Mouse (Mus musculus): ENCODE data around the gene Gm9837.

Gm9837 gene

DNA sequence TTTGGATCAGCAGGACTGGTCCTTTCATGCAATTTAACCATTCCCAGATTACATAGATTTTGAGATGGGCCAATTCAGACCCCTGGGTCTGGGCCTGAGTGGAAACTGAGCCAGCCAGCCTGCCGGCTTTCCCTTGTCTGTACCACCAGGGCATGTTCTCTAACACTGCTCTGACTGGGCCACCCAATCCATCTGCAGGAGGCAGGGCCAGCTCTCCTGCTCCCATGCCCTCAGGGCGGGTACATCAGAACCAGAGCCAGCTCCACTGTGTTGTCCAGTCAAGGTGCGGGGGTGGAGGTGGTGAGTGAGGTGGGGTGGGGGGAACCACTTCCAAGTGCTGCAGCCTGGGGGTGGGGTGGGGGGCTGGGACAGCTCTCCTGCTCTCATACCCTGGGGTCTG, 16.1 kb upstream of the Gm9837 start:
- DNase-seq: no peak

DNA sequence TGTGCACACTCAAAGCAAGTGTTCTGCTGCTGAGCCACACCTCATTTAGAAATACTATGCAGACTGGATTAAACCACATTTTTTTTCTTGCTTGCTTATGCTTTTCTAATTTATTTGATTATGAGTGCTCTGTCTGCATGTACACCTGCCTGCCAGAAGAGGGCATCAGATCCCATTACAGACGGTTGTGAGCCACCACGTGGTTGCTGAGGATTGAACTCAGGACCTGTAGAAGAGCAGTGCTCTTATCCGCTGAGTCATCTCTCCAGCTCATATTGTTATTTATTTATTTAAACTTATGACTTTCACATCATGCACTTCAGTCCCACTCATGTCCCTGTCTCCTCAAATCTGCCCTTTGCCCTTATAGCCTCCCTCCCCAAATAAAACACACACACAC, 15.4 kb upstream of the Gm9837 start:
- DNase-seq: no peak

GRCm38 (mm10) chr11:53483159-53483891, 13.0 kb upstream of the Gm9837 start:
- no peak for DNase-seq

DNA sequence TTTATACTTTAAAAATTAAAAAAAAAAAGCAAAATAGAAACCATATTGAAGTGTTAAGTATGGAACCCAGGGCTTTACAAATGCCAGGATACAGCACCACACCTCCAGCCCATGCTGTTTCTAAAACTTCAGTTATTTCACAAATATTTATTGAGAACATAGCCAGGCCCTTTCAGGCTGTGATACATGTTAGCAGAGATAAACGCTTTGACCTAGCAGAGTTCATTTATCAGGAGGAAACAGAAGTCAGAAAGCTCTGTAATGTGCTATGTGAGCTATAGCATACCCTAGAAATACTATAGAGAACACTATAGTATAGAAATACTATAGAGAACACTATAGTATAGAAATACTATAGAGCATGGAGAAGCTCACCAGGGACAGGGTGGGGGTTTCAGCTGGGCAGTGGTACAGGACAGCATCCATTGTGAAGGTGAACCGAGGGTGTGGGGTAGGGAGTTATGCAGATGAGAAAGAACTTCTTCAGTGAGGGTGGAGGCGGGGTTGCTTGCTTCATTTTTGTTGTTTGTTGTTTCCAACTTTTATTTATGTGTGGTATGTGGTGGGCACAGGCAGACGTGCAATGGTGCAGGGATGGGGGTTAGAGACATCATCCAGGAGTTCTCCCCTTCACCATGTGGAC, 10.9 kb upstream of the Gm9837 start:
- DNase-seq: no peak

- peak; percentile 79 for DNase-seq
Observed at GRCm38 (mm10) chr11:53479783-53480301, 9.6 kb upstream of the Gm9837 start, which contains the start of the genes Gm9945 and Sowaha. Gm9945 (plus strand) TSS chr11:53480166. Sowaha (minus strand) TSS chr11:53480274.

GRCm38 (mm10) chr11:53479171-53479782, 9.0 kb upstream of the Gm9837 start:
- no peak for DNase-seq

DNA sequence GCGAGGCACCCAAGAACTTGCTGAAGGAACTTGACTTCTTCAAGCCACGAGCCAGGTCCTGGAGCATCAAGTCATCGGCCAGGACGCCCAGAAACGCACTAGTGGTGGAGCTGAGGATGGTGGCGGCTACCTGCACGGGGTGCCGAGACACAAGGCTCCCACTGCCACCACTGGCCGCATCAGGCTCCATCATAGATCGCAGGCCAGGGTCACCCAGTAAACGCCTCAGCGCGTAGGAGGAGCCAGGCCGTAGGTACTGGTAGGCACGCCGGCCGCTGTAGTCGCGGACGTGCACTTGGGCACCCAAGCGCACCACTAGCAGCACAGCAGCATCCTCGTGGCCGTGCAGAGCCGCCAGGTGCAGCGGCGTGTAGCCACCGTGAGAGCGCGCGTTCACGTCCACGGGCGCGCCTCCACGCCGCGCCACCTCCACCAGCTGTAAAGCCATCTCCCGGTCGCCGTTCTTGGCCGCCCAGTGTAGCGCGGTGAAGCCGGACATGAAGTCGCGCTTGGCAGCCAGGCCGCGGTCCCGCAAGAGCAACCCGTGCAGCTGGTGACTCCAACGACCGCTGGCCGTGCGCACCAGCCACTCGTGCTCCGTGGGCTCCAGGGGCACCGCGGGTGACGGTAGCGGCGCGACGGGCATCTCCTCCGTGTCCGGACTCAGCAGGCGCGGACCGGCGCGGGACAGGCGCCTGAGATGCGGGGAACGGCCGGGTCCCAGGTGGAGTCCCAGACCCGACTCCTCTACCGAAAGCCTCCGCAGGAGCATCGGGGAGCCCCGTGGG, 8.3 kb upstream of the Gm9837 start:
- DNase-seq: no peak

- no peak for DNase-seq
Observed at GRCm38 (mm10) chr11:53477833-53478232, 7.6 kb upstream of the Gm9837 start.

GRCm38 (mm10) chr11:53475620-53476019, 5.3 kb upstream of the Gm9837 start:
- no peak for DNase-seq

DNA sequence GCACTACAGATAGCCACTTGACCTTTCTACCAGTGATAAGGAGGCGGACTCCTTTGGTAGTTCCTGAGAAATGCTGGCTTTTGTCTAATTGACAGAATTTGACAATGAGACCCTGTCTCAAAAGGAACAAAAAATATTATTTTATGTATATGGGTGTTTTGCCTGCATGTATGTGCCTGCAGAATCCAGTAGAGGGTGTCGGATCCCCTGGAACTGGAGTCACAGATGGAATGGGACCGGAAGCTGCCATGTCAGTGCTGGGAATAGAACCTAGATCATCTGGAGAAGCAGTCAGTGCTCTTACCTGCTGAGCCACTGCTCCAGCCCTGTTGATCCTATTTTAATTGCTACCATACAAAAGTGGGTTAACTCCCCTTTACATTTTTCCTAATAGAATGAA, 2.4 kb upstream of the Gm9837 start:
- DNase-seq: no peak

- no peak for DNase-seq
Observed at GRCm38 (mm10) chr11:53469294-53469967, 848 bp downstream of the Gm9837 start.

DNA sequence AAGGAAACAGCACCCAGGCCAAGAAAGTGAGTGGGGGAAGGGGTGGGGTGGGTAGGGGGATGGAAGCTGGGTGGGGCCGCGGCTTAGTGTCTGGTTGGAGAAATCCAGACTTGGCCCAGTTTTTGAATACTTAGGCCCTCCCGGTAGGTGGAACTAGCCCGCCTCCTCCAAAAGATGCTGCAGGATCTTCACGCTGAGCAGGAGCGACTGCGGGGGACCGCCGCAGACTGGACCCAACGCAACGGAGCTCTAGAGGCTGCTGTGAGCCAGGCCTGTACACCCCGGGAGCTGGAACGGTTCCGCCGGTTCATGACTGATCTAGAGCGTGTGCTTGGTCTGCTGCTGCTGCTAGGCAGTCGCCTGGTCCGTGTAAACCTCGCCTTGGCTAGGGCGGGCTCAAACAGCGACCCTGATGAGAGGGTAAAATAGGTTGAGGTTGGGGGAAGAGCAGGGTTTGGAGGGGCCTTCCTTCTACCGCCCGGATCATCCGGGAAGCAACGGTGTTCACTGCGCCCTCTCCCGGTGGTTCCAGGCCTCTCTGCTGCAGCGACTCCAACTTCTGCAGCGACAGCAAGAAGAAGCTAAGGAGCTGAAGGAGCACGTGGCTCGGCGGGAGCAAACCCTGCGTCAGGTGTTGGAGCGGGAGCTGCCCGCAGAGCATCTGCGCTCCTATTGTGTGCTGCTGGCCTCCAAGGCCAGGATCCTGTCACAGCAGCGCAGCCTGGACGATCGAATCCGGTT, 3.9 kb downstream of the Gm9837 start:
- DNase-seq: peak; percentile 77

- no peak for DNase-seq
Observed at GRCm38 (mm10) chr11:53463551-53464424, 6.5 kb downstream of the Gm9837 start.

GRCm38 (mm10) chr11:53461727-53462126, 8.6 kb downstream of the Gm9837 start:
- DNase-seq: no peak

DNA sequence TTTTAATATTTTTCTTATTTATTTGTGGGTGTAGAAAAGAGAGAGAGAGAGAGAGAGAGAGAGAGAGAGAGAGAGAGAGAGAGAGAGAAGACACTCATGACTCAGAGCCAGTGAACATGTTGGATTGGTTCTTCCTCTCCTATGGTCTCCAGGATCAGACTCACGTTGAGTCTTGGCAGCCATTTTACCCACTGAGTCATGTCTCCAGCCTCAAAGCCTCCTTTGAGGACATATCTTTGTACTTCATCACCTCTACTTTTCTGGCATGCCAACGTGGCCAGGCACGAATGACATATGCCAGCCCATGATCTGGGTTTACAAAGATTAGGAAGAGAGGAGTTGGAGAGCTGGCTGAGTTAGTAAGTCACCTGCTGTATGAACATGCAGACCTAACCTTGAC, 10.1 kb downstream of the Gm9837 start:
- DNase-seq: no peak

GRCm38 (mm10) chr11:53458996-53459395, 11.3 kb downstream of the Gm9837 start:
- DNase-seq: no peak

- no peak for DNase-seq
Observed at GRCm38 (mm10) chr11:53457372-53457954, 12.8 kb downstream of the Gm9837 start.

DNA sequence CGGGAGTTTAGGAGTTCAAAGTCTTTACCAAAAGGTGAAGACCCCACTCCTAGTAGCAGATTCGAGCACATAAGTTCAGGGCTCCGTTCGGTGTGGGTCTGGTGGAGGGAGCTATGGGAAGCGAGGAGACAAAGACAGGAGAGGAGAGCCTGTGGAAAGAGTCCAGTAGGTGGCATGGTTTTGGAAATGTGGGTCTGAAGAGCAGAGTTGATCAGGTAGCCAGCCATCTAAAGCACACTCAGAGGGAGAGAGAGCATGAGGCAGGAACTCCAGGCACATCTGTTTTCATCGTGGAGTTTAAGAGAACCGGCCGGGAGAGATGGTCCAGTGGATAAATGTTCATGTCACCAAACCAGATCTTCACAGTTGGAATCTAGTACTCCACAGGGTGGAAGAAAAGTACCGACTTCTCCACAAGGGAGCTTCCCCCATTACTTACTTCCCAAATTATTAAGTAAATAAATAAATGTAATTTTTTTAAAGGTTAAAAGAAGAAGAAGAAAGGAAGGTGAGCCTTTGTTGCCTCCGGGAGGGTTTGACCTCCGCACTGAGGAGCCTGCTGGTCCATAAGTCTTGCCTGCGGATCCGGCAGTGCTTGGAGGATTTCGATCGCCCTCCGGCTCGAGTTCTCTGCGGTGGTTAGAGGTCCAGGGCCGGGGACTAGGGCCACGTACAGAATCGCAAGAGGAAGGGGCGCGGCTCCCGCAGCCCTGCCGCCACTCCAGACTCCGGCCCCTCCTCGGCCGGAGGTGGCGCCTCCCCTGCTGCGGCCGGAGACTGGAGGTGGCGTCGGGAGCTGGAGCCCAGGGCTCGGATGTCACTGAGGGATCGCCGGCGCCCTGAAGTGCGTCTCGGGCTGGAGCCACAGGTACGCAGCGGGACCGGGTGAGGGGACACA, 13.6 kb downstream of the Gm9837 start, which contains the start of the genes Gm10447 and Shroom1:
TSS of gene Gm10447 (minus strand) at position 637 of the 898 bp plus-strand sequence.
TSS of gene Shroom1 (plus strand) at position 732 of the 898 bp plus-strand sequence.
- DNase-seq: no peak

DNA sequence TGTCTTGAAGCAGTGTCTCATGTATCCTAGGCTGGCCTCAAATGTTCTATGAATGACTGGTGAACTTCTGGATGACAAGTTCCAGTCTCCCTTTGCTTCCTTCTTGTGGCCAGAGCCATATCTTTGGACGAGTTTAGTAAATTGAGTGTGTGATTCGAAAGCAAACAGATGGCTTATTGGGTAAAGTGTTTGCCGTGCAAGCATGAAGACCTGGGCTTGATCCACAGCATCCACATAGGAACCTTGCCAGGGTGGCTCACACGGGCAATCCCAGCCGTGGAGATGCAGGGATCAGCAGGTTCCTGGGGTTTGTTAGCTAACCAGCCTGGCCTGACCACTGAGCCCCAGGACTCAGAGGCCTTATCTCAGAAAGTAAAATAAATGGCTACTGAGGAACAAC, 17.2 kb downstream of the Gm9837 start:
- DNase-seq: no peak

Data from layer of hippocampus, adult 9-11 months (tissue).